Mouse (Mus musculus) spleen, adult 2 months (tissue): ENCODE results near the gene Zfp3.

Source experiments
- CTCF ChIP-seq: fragments of 200-500 bp; IDR thresholded peaks from 2 replicates; pipeline ENCODE4 v1.5.1; 2011; ENCODE audit warnings: mild to moderate bottlenecking, inconsistent platforms; ENCODE audit not compliant: insufficient read depth, insufficient read length, insufficient replicate concordance; ENCODE audit errors: extremely low read depth
- POLR2A ChIP-seq: fragments of 200-500 bp; IDR thresholded peaks from 2 replicates; pipeline ENCODE4 v1.6.1; 2011; ENCODE audit warnings: low read depth, low read length, inconsistent platforms

GRCm38 (mm10) chr11:70752337-70753017 lies 11.5 kb upstream of the Zfp3 start:
- TF ChIP-seq CTCF (no peak), POLR2A (no peak)
